Mouse (Mus musculus) MEL (cell line): ENCODE data around the gene Grik4.

Experiments
- ELF1 ChIP-seq: IDR thresholded peaks from 2 replicates; pipeline ENCODE4 v1.6.1; 2014; ENCODE audit warnings: low read depth, mild to moderate bottlenecking, inconsistent platforms, low read length, improper control_type of control experiment, moderate library complexity
- EP300 ChIP-seq, 2 experiments: IDR thresholded peaks; 2 replicates each; pipeline ENCODE4 v1.6.1; 2011; ENCODE audit warnings: improper control_type of control experiment in 2 of 2, low read length in 2 of 2, low read depth in 1 of 2, mild to moderate bottlenecking in 1 of 2
- MAFK ChIP-seq: IDR thresholded peaks from 2 replicates; pipeline ENCODE4 v1.6.1; 2011; ENCODE audit warnings: low read depth, mild to moderate bottlenecking, low read length, improper control_type of control experiment, borderline replicate concordance
- POLR2A ChIP-seq, 2 experiments: IDR thresholded peaks; 2 replicates each; pipeline ENCODE4 v1.6.1; 2011 to 2012; ENCODE audit warnings: low read length in 2 of 2, mild to moderate bottlenecking in 2 of 2, control low read depth in 1 of 2, improper control_type of control experiment in 1 of 2, low read depth in 1 of 2, moderate library complexity in 1 of 2; ENCODE audit not compliant: control insufficient read depth in 1 of 2, insufficient read depth in 1 of 2, poor library complexity in 1 of 2
- POLR2AphosphoS2 ChIP-seq: IDR thresholded peaks from 2 replicates; pipeline ENCODE4 v1.6.1; 2011; ENCODE audit warnings: low read length, improper control_type of control experiment
- TCF12 ChIP-seq: IDR thresholded peaks from 2 replicates; pipeline ENCODE4 v1.6.1; 2014; ENCODE audit warnings: low read depth, mild to moderate bottlenecking, inconsistent platforms, low read length, improper control_type of control experiment, moderate library complexity
- ZKSCAN1 ChIP-seq: IDR thresholded peaks from 2 replicates; pipeline ENCODE4 v1.6.1; 2012; ENCODE audit warnings: low read depth, mild to moderate bottlenecking, inconsistent platforms, low read length, improper control_type of control experiment, moderate library complexity

DNA sequence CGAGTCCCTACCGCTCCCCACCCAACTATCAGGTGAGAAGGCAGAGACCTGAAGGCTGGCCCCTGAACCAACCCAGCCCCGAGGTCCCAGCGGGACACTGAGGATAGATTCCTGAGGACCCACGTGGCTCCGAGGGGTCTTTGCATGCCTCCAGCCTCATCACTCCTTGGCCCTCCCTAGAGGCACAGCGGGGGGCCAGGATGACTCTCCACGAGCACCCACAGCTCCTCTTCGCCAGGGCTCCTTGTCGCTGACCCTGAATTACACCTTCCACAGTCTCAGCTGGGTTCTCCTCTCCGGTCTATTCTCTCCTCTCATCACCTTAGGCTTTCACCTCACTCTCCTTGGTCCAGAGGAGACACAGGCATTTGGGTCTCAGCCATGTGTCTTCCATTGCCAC lies 59.2 kb downstream of the Grik4 start:
- TF ChIP-seq TCF12 (no peak), MAFK (no peak), POLR2A (IDR thresholded peaks at IDR 0.05; ENCODE audit: control insufficient read depth in 1 of 2, insufficient read depth in 1 of 2, low read depth in 1 of 2, low read length in 2 of 2, poor library complexity in 1 of 2) (no peak), ZKSCAN1 (no peak), POLR2AphosphoS2 (no peak), EP300 (IDR thresholded peaks at IDR 0.05; ENCODE audit: low read depth in 1 of 2, low read length in 2 of 2) (no peak), ELF1 (no peak)
